Mouse (Mus musculus) spleen, postnatal 14 days (tissue): ENCODE results near the gene Gm19426.

ENCODE experiments used
- DNase-seq, 2 experiments: peaks; one replicate each; pipeline ENCODE4 v3.0.0; 2021 to 2022; ENCODE audit warnings: low spot score in 2 of 2

Gene Gm19426

DNA sequence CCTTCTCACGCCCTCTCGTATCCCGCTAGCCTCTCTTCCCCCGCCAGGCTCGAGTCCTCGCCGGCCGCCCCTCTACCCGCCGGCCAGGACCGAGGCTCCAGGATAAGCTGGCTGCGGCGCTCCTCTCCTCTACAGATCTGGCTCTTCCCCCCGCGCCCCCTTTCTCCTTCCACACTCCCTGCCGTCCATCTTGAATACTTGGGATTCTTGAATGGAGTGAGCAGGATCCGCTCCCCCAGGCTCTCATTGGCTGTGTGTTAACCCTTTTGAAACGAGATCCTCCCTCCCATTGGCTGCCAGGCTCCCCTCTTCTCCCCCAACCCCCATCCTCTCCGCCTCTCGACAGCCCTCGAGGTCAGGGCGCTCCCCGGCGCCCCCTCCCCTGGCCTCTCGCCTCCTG is at the start of gene Gm19426:
Gene Gm19426 (minus strand): TSS at position 95 of the 400 bp plus-strand sequence.
- no peak for DNase-seq

DNA sequence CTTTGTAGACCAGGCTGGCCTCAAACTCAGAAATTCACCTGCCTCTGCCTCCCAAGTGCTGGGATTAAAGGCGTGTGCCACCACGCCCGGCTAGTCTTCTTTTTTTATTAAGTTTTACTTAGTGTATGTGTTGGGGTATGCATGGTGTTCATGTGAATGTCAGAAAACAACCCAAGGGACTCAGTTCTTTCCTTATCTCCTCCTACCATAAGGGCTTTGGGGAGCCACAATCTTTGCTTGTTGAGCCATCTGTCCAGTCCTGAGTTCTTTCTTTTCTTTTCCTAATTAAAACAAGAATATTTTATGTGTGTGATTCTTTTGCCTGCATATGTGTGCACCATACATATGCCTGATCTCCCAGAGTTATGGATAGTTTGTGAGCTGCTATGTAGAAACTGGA is 49.7 kb upstream of the Gm19426 start:
- DNase-seq, result no peak

DNA sequence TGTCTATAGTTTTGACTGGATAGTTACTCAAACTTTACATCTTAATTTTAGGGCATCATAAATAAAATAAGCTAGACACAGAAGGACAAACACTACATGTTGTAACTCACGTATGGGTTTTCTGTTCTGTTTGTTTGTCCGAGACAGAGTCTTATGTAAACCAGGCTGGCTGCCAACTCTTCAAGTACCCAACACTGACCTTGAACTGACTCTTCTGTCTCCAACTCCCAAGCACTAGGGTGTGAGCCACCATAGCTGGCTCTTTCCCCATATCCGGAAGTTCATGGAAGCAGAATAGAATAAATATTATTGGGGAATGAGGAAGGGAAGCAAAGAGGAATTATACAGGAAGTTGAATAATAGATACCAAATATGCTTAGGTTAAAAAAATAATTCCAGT is 49.1 kb upstream of the Gm19426 start:
- no peak for DNase-seq

DNA sequence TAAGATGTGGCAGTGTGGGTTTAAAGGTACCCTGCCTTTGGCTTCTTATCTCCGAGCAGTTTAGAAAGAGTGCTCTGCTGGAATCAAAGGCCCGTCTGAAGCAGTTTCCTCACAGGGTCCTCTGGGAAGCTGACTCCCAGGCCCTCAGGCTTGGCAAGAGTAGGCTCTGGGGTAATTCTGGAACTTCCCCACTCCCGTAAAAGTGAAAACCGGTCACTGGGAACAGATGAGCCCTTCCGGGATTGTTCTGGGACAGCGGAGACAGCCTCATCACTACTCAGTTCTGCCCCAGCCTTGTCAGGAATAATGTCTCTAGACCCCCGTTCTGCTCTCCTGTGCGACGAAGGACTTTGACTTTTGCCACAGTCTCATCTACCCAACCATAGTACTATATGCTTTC is 47.0 kb upstream of the Gm19426 start:
- no peak for DNase-seq

DNA sequence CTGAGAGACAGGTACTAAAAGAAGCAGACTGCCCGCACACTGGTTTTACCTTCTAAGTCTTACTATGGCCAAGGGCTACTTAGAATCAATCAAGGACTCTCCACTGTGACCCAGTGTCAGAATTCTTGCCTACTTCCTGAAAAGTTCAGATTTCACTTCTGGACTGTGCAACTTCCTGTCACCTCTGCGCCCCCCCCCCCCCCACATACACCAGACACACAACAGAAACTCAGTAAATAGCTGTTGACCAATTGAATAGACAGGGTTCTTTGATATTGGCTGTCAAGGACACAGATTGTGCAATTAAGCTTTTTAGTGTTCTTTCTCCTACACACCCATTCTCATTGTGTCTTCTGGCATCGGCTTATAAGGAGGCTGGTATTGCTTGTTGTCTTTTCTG is 44.9 kb upstream of the Gm19426 start:
- no peak for DNase-seq

DNA sequence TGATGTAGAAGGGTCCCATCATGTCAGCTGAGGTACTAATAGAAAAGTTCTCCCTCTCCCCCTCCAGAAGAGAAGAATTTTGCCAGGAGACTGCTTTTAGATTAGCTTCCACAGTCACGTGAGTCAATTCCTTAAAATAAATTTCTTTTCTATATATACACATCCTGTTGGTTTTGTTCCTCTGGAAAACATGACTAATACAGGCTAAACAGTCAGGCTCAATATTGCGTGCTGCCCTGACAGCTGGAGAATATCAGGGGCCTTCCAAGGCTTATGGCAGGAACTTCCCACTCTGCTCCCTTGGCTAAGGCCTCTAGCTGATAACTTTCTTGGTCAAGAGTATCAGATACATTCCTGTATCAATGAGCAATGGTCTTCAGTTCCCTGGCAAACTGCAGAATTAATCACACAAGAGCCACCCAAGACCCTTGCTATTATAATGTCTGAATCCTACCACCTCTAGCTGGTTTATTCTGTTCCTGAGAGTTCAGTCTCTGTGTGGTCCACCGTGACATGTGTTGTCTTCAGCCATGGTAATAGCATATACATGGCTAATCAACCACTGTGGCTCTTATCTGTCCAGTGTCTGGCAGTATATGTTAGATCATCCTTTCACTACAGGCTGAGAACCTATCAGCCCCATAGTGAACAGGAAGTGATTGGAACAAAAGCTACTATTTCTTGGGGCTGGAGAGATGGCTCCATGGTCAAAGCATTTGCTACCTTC is 40.5 kb upstream of the Gm19426 start:
- no peak for DNase-seq

DNA sequence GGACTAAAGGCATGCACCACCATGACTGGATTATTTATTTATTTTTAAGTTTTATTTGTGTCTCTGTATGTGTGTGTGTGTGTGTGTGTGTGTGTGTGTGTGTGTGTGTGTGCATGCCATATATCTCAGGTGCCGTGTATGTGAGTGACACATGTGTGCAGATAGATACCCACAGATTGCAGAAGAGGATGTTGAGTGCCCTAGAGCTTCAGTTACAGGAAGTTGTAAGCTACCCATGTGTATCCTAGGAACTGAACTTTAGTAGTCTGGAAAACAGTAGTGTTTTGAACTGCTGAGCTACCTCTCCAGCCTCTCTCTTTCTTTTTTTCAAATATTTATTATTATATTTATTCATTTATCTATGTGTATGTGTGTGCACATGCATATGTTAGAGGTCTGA is 39.9 kb upstream of the Gm19426 start:
- DNase-seq, result no peak

DNA sequence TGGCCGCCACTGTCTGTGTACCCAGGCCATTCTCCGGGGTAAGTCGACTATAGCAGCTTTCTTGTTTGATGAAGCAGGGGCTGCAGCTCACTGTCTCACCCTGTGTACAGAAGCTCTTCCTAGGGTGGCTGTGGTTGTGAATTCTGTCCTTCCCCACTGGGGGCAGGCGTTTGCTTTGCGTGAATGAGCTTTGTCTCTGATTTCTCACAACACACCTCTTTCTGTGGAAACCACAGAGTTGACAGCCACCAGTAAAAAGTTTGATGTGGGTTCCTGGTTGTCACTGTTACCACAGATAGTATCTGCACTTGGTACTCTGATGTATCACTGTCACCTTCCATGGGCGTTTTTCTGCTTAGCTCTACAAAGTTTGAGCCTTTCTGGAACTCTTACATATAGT is 35.8 kb upstream of the Gm19426 start:
- no peak for DNase-seq

DNA sequence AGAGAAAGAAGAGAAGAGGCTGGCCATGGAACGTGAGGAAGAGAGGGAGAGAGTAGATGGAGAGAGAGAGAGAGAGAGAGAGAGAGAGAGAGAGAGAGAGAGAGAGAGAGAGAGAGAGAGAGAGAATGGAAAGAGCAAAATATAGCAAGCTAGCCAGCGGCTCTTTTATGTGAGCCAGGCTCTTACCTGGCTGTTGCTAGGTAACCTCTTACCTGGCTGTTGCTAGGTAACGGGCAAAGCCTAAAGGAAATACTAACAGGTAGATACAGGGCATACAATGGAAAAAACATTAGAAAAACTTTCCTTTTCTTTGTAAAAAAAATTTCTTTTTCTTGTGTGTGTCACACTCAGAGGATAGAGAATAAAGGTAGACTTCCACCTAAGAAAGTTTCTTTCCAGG is 34.3 kb upstream of the Gm19426 start:
- no peak for DNase-seq

DNA sequence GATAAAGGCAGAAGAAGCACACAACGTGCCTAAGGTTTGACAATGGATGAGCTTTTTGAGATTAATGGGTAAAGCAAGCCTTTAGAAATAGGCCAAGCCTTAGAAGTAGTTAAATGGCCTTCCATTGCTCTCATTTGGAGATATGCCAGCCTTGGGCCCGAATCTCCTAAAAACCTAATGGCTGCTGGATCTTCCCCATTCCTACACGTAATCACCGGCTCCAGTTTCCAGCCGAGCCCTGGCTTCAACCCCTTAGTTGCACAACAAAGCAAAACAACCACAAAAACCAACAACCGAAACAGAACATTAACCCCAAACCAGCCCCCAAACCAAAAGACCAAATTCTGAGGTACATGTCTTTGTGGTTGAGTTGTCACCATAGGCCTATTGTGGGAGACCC is 32.2 kb upstream of the Gm19426 start:
- no peak for DNase-seq

DNA sequence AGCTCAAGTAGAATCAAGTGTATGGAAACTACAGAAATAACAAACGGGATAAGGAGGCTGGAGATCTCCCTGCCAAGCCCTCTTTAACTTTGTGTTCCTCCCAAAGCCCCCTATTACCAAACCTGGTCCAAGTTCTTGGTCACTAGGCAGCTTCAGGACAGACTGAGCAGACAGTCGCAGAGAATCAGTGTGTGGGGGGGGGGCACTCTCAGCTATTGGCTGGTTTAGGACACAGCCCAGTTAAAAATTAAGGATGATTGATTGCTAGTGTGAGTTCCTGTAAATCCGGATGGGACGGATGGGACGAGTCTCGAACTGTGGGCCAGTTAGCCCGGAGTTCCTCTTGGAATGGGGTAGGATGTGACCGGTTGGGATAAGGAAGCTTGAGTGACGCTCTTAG is 31.8 kb upstream of the Gm19426 start, which contains the start of gene Serping1:
Gene Serping1 (minus strand): TSS at position 204 of the 400 bp plus-strand sequence.
- DNase-seq, result no peak

DNA sequence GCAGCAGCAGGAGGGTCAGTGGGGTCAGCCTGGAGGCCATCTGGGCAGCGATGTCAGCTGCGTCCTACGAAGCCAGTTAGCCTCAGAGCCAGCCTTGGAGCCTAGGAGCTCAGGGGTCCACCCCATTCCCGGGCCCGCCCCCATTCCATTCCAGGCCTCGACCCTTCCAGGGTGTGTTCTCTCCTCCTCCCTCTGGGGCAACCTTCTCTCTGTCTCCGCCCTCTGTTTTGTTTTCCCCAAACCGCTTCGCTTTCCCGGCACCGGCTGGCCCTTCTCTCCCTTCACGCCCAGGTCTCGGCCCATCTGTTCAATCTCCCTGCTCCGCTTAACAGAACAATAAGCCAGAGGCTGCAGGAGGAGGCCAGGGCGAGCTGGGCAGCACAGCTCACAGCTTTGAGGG is 31.3 kb upstream of the Gm19426 start:
- DNase-seq, result no peak

DNA sequence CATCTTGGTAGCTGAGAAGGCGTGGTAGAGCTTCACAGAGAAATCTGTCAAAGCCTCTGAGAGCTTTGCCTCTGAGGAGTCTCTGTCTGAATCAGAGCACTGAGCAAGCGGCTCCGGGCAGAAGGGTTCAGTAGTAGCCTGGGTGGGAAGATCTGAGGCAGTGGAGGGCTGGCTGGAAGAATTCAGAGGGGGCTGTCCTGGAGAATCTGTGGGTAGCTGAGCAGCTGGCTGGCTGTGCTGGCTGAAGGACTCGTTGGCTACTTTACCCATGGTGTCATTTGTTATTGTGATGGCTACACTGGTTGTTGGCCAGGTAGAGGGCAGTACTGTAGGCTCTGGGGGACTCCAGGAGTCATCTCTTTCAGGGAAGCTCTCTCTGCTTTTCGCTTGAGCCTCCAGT is 29.7 kb upstream of the Gm19426 start:
- no peak for DNase-seq

DNA sequence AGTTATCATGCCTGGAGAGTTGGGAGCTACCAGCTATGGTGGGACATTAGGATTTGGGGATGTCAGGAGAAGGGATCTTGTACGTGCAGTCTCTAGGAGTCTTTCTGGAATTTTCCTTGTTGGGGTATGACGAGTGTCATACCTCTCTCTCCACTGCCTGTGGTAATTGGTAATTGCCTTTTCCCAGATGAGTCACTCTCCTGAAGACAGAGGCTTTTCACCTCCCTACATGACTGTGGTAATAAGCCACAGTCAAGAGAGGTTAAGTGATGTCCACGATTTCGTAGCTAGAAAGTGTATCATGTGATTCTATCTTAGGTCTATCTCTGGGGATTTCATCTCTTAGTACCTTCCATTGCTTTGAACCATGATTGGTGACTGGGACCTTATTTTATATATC is 29.0 kb upstream of the Gm19426 start:
- DNase-seq, result no peak

DNA sequence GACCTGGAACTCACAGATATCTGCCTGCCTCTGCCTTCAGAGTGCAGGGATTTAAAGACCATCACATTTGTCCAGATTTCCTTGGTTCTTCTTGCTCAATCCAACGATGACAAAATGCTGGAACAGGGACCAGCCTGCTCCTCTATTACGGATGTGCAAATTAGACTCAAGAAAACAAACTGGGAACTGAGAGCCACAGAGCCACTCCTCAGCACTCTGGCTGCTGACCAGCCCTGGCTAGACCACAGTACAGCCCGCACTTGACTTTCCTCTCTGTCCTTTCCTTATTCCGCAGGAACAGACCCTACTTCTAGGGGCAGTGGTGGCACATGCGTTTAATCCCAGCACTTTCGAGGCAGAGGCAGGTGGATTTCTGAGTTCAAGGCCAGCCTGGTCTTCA is 27.0 kb upstream of the Gm19426 start:
- DNase-seq, result no peak

DNA sequence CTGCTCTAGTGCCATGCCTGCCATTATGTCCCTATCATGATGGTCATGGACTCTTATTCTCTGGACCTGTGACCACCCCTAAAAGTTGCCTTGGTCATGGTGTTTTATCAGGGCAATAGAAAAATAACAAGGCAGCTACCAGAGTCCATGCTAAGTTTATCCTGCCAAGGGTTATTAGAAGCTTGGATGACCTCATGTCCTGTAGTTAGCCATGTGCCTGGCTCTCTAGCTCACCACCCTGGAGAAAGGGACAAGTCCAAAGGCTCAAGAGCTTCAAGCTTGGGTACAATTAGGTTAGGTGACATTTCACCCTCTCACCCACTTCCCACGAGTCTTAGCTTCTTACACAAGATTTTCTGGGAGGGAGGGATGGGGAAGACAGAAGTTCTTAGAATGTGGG is 19.4 kb upstream of the Gm19426 start:
- no peak for DNase-seq

DNA sequence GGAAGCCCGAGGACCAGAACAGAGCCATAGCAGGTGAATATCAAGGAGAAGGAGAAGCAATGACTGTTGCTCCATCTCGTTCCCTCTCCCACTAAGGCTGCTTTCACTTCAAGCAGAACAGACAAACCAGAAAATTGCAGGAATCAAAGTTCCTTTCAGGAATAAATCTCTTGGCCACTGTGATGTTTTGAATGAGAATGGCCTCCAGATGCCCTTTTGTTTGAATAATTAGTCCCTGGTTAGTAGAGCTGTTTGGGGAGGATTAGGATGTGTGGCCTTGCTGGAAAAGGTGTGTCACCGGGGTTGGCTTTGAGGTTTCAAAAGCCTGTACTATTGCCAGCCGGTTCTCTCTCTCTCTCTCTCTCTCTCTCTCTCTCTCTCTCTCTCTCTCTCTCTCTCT is 18.8 kb upstream of the Gm19426 start:
- DNase-seq, result no peak

DNA sequence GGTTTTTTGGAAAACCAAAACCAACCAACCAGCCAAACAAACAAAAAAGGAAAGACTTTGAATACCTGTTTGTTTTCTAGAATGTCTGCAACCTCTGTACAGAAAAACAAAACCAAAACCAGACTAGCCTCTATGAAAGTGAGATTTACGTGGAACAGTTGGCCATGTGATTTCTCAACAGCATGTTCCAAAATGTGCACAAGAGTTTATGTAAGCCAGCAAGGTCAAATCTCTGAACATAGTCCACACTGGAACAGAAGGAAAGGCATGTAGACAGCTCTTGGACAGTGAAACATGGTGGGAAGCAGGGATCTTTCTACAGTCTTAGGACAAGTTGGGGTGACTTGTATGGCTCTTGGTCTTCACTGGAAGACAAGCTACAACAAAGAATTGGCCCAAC is 18.4 kb upstream of the Gm19426 start:
- no peak for DNase-seq

DNA sequence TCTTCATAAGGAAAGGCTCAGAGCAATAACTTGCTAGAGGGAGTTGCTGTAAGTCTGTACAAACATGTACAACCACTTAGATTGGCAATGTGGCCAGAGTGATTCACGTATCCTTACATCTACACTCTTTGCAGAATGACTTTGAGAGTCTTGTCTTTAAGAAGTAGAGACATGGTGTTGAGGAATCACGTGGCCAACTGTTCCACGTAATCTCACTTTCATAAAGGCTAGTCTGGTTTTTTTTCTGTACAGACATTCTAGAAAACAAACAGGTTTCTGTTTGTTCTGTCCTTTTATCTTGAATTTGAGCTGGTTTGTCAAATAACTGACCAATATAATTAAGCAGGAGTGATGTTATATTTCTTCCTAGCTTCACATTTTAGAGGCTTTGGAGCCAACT is 17.9 kb upstream of the Gm19426 start:
- DNase-seq, result no peak

DNA sequence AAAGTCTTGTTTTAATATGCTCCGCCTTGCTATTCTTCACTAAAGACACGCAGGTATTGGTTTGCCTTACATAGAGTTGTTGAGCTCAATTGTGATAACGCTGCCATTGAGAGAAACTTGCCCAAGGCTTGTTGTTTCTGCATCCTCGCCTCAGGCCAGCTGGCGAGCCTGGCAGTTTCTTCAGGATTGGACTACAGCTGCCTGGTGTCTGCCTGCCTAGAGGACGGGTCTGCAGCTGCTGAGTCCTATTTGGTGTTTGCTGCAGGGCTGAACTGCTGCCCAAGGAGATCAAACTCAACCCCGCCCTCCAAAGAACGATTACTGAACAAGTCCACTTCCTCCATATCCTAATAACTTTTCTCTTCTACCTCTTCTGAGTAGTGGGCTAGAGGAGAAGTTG is 17.3 kb upstream of the Gm19426 start:
- no peak for DNase-seq

DNA sequence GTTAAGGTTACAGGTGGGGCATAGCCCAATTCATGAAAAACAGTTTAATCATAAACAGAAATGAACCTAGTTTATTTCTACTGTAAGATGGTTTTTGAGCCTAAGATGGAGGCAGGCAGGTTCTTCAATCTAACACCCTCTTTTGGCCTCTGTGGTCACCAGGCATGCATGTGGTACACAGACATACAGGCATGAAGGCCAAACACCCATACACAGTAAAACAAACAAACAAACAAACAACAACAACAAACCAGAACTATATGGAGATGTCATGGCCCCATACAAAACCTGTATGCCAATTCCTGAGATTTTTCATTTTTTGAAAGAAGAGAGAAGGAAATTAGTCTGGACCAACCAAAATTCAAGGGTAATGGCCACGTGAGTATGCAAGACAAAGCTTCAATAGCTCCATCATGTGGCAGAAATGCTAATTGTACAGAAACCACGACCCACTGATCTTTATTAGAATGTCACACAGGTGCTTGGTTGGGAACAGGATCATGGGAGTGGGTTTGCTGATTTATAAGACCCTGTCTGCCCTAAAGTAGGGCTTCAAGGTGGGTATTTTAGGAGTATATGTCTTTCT is 15.2 kb upstream of the Gm19426 start:
- DNase-seq, result no peak

DNA sequence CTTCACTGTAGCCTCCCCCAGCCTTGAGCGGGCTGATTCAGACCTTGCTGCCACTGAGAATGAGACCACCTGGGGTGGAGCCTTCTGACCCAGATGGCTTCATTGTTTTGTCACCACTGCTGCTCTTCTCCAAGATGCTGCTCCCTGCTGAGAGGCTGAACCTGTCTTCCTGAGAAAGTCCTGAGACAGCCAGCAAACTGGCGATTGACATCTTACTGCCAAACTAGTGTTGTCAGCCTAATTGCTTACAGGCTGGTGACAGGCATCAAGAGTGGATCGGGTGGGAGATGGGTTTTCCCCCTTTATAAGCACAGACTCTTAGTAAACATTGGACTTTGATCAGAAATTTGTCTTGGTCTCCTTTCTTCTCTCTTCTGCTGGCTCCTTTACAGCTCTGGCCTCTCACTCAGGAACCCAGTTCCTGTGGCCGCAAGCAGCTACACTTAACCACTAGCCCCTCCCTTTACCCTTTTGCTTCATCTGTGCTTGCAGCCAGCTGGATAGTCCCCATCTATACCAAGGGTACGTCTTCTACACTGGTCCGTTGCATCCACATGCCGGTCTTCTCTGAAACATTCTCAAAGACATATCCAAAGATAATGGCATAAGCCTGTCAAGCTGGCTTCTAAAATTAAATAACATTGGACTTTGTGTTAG is 13.7 kb upstream of the Gm19426 start:
- DNase-seq, result no peak

DNA sequence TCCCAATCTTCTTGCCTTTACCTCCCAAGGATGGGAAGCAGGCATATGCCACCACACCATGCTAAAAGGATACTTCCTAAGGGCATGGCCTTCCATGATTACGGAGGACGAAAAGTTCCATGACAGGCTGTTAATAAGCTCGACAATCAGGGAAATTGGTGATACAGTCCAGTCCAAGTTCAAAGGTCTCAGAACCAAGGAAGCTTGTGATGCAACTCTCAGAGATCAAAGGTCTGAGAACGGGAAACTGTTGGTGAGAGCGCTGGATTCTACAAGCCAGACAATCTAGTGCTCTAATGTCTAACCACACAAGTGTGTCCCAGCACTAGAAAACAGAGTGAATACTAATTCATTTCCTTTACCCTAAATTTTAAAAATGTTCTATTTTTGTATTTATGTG is 12.8 kb upstream of the Gm19426 start:
- no peak for DNase-seq
